Mouse (Mus musculus): ENCODE results near the gene Drd4. TPM values are rescaled to one million over a fixed set of nuclear protein-coding genes. Genes with fewer than 3 reads are reported as not detected.

Drd4 gene
- total and polyA plus RNA-seq, 3 experiments: not detected

- peak; percentile 13 to 79; a peak in 2 of 4 replicates for TF ChIP-seq CTCF (conservative IDR thresholded peaks at IDR 0.05 in 1 of 2, IDR thresholded peaks at IDR 0.05 in 1 of 2; ENCODE audit: low read depth in 2 of 2, low read length in 2 of 2)
- TF ChIP-seq IRF4 (IDR thresholded peaks at IDR 0.05; ENCODE audit: low read depth, low read length): peak; percentile 77
- 0 out of 2 replicates have a peak, but pooled peaks have one; percentile 32 for TF ChIP-seq MXI1 (IDR thresholded peaks at IDR 0.05; ENCODE audit: low read depth, low read length)
- no peak for TF ChIP-seq NELFE (IDR thresholded peaks at IDR 0.05; ENCODE audit: low read depth, low read length)
- TF ChIP-seq SIN3A (IDR thresholded peaks at IDR 0.05; ENCODE audit: low read length): 0 out of 2 replicates have a peak, but pooled peaks have one; percentile 56
- no peak; the same call in 1 of the 2 replicates for TF ChIP-seq TCF12 (IDR thresholded peaks at IDR 0.05; ENCODE audit: low read depth, low read length)
- peak; percentile 12; the same call in 1 of the 2 replicates for TF ChIP-seq POLR2A (IDR thresholded peaks at IDR 0.05; ENCODE audit: low read depth, low read length)
- peak; percentile 71 for TF ChIP-seq RAD21 (IDR thresholded peaks at IDR 0.05; ENCODE audit: low read depth, low read length)
- TF ChIP-seq GABPA (IDR thresholded peaks at IDR 0.05; ENCODE audit: insufficient replicate concordance, low read depth, low read length): no peak
- peak; percentile 77 for TF ChIP-seq SMC3 (IDR thresholded peaks at IDR 0.05; ENCODE audit: low read depth, low read length)
- no peak for TF ChIP-seq MAX (IDR thresholded peaks at IDR 0.05; ENCODE audit: low read length)
- TF ChIP-seq ZMIZ1 (IDR thresholded peaks at IDR 0.05; ENCODE audit: low read depth, low read length): no peak; the same call in 1 of the 2 replicates
- TF ChIP-seq CHD2 (IDR thresholded peaks at IDR 0.05; ENCODE audit: low read length): peak; percentile 3; the same call in 1 of the 2 replicates
- TF ChIP-seq ZC3H11A (IDR thresholded peaks at IDR 0.05; ENCODE audit: low read depth, low read length): no peak
- TF ChIP-seq RCOR1 (conservative IDR thresholded peaks at IDR 0.05; ENCODE audit: low read depth, low read length): 0 out of 2 replicates have a peak, but pooled peaks have one; percentile 47
- TF ChIP-seq E2F4 (IDR thresholded peaks at IDR 0.05; ENCODE audit: insufficient replicate concordance, low read depth, low read length): no peak
- TF ChIP-seq MEF2A (IDR thresholded peaks at IDR 0.05; ENCODE audit: borderline replicate concordance, low read depth, low read length): 0 out of 2 replicates have a peak, but pooled peaks have one; percentile 12
- TF ChIP-seq MAZ (IDR thresholded peaks at IDR 0.05; ENCODE audit: low read depth, low read length): 0 out of 2 replicates have a peak, but pooled peaks have one; percentile 28
- H3K4me2 ChIP-seq (ENCODE audit: insufficient read depth, low read depth, poor library complexity, severe bottlenecking): peak overlapping the region; percentile 58
- no peaks in the 10 kb centered on the region for H3K9me3 ChIP-seq (replicated peaks; ENCODE audit: low read length)
- peaks cover 14 to 27% of the 10 kb centered on the region in 2 experiments for H3K4me1 ChIP-seq (ENCODE audit: control insufficient read depth in 1 of 2, insufficient read depth in 2 of 2)
- DNase-seq (ENCODE audit: extremely low read depth): peak; percentile 72
- in situ Hi-C loops (cut with MboI; ENCODE audit: low pct_ligation_motif_present, low pct_unique_long_range_greater_than_20kb, low sequenced_read_pairs): loop anchor here (10.0 kb wide), 1 partner anchor 100 kb away; no protein-coding TSS in a partner anchor
- 0 out of 2 replicates have a peak overlapping the region, but pooled peaks have one; percentile 29 for H3K9ac ChIP-seq (ENCODE audit: insufficient read depth, low read depth)
- H3K36me3 ChIP-seq (replicated peaks in 1 of 2; ENCODE audit: control insufficient read depth in 1 of 2, insufficient read depth in 1 of 2, low read length in 1 of 2): peaks cover 46 to 59% of the 10 kb centered on the region in 2 experiments
- dilution Hi-C loops (cut with MboI; ENCODE audit: extremely low pct_ligation_motif_present, extremely low pct_unique_long_range_greater_than_20kb, low sequenced_read_pairs): no loop called here
- peak overlapping the region; percentile 80 for H3K27ac ChIP-seq (ENCODE audit: insufficient read depth, low read depth)
- no peaks in the 10 kb centered on the region for H3K79me2 ChIP-seq (replicated peaks; ENCODE audit: control insufficient read depth, extremely low read depth, insufficient read depth, poor library complexity, severe bottlenecking)
- no peaks in the 10 kb centered on the region for H3K27me3 ChIP-seq (replicated peaks)
- peak overlapping the region in 1 of 3 experiments; percentile 83 for H3K4me3 ChIP-seq (replicated peaks in 1 of 3; ENCODE audit: low read depth in 2 of 3, low read length in 2 of 3, poor library complexity in 1 of 3)
These were observed 26.9 kb upstream of the Drd4 start for GRCm38 (mm10) chr7:141264761-141265410.

GRCm38 (mm10) chr7:141265411-141265738 lies 26.4 kb upstream of the Drd4 start:
- Histone ChIP-seq H3K27ac (ENCODE audit: insufficient read depth, low read depth) (peak overlapping the region; percentile 80), H3K27me3 (replicated peaks) (no peaks in the 10 kb centered on the region), H3K79me2 (replicated peaks; ENCODE audit: control insufficient read depth, extremely low read depth, insufficient read depth, poor library complexity, severe bottlenecking) (no peaks in the 10 kb centered on the region), H3K4me1 (ENCODE audit: control insufficient read depth in 1 of 2, insufficient read depth in 2 of 2) (peaks cover 14 to 27% of the 10 kb centered on the region in 2 experiments), H3K9me3 (replicated peaks; ENCODE audit: low read length) (no peaks in the 10 kb centered on the region), H3K36me3 (replicated peaks in 1 of 2; ENCODE audit: control insufficient read depth in 1 of 2, insufficient read depth in 1 of 2, low read length in 1 of 2) (peaks cover 42 to 56% of the 10 kb centered on the region in 2 experiments), H3K4me3 (replicated peaks in 1 of 3; ENCODE audit: low read depth in 2 of 3, low read length in 2 of 3, poor library complexity in 1 of 3) (peak overlapping the region; percentile 63 to 83 (median 68)), H3K4me2 (ENCODE audit: insufficient read depth, low read depth, poor library complexity, severe bottlenecking) (peak overlapping the region; percentile 58), H3K9ac (ENCODE audit: insufficient read depth, low read depth) (0 out of 2 replicates have a peak overlapping the region, but pooled peaks have one; percentile 12)
- peak; percentile 20; the same call in 1 of the 2 replicates for TF ChIP-seq CHD2 (IDR thresholded peaks at IDR 0.05; ENCODE audit: low read length)
- no peak for TF ChIP-seq MAX (IDR thresholded peaks at IDR 0.05; ENCODE audit: low read length)
- TF ChIP-seq MEF2A (IDR thresholded peaks at IDR 0.05; ENCODE audit: borderline replicate concordance, low read depth, low read length): 0 out of 2 replicates have a peak, but pooled peaks have one; percentile 1
- TF ChIP-seq MXI1 (IDR thresholded peaks at IDR 0.05; ENCODE audit: low read depth, low read length): 0 out of 2 replicates have a peak, but pooled peaks have one; percentile 31
- no peak for TF ChIP-seq ZKSCAN1 (IDR thresholded peaks at IDR 0.05; ENCODE audit: borderline replicate concordance, low read depth, low read length)
- no peak for TF ChIP-seq MAFK (IDR thresholded peaks at IDR 0.05; ENCODE audit: insufficient replicate concordance, low read length)
- TF ChIP-seq MAZ (IDR thresholded peaks at IDR 0.05; ENCODE audit: low read depth, low read length): 0 out of 2 replicates have a peak, but pooled peaks have one; percentile 6
- TF ChIP-seq EP300 (IDR thresholded peaks at IDR 0.05; ENCODE audit: low read length): no peak
- TF ChIP-seq POLR2A (IDR thresholded peaks at IDR 0.05; ENCODE audit: low read depth, low read length): no peak
- DNase-seq (ENCODE audit: extremely low read depth): no peak
- in situ Hi-C loops (cut with MboI; ENCODE audit: low pct_ligation_motif_present, low pct_unique_long_range_greater_than_20kb, low sequenced_read_pairs): loop anchor here (10.0 kb wide), 1 partner anchor 99 kb away; no protein-coding TSS in a partner anchor
- dilution Hi-C loops (cut with MboI; ENCODE audit: extremely low pct_ligation_motif_present, extremely low pct_unique_long_range_greater_than_20kb, low sequenced_read_pairs): no loop called here
